Mouse (Mus musculus): ENCODE data around the gene Mrpl20.

Mrpl20 gene

DNA sequence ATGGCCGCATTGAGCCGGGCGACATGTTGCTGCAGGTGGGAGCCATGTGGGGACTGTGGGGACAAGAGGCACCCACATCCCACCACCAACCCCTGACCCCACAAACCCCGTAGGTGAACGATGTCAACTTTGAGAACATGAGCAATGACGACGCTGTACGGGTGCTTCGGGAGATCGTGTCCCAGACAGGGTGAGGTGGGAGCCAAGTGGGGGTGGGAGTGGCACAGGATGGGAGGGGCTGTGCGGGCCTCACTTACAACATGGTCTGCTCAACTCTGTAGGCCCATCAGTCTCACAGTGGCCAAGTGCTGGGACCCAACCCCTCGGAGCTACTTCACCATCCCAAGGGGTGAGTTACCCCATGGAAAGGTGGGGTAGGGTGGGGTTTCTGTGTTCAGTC is 52.3 kb downstream of the Mrpl20 start:
- DNase-seq (ENCODE audit: low spot score) = no peak

DNA sequence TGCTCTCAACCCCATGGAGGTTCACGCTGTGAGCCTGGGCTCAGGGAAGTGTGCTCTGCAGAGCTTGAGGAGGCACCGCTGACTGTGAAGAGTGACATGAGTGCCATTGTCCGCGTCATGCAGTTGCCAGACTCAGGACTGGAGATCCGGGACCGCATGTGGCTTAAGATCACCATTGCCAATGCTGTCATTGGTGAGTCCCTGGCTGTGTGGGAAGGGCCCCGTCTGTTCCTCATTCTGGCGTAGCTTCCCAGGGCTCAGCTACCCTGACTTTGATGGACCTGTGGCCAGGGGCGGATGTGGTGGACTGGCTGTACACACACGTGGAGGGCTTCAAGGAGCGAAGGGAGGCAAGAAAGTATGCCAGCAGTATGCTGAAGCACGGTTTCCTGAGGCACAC is 53.4 kb downstream of the Mrpl20 start:
- no peak for DNase-seq (ENCODE audit: low spot score)

DNA sequence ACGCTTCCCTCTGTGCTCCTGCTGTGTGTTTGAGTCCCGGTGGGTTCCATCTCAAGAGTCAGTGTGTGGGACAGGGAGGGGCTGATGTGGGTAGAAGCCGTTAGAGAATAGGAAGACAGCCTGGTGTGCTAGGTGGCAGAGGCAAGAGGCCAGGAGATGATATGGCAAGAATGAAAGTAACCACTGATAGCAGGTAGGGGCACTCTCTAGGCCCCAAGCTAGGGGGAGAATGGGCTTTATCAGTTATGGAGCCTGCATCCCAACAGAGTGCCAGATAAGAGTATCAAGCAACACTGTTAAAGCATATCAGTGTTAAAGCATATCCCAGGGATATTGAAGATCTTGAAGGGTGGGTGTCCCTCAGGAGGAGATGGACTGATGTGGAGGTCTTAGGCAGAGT is 54.2 kb downstream of the Mrpl20 start:
- DNase-seq (ENCODE audit: low spot score) = no peak

DNA sequence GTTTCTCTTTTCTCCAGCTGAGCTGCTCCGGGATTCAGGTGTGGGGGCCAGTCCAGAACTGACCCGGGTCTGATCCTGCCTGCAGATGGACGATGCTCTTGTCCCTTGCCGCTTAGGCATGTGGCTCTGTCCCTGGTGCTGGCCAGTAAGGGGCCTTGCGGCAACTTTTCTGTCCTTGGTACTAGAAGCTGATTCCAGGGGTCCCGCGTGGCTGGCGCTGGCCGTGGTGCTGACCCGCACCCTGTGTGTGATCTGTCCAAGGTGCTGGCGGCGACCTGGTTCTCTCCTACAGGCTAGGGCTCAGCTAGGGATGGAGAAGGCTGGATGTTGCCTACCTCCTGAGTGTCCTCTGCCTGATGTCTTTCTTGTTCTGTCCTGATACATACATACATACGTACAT is 56.6 kb downstream of the Mrpl20 start:
- DNase-seq (ENCODE audit: low spot score) = no peak

All from T-cell, adult 2 months (primary cell).